Mouse (Mus musculus) right cerebral cortex, postnatal 36 days (tissue): ENCODE measurements around the gene Sh3gl3.

ENCODE experiments used
- DNase-seq, 2 experiments: peaks; one replicate each; pipeline ENCODE4 v3.0.0; 2022; ENCODE audit warnings: low spot score in 2 of 2, mixed read lengths in 1 of 2

Sh3gl3 gene

GRCm38 (mm10) chr7:82173540-82173939 lies at the start of gene Sh3gl3:
TSS of gene Sh3gl3 (plus strand) at chr7:82173840.
- no peak for DNase-seq

GRCm38 (mm10) chr7:82138196-82138595 lies 35.4 kb upstream of the Sh3gl3 start:
- no peak for DNase-seq

- no peak for DNase-seq
These were observed 26.5 kb upstream of the Sh3gl3 start for GRCm38 (mm10) chr7:82147151-82147550.

- DNase-seq: no peak
These were observed 9.0 kb upstream of the Sh3gl3 start for GRCm38 (mm10) chr7:82164681-82165080.

- peak; percentile 93 to 95 for DNase-seq
These were observed 1.1 kb downstream of the Sh3gl3 start for GRCm38 (mm10) chr7:82174571-82175326.

- no peak for DNase-seq
These were observed 1.7 kb downstream of the Sh3gl3 start for GRCm38 (mm10) chr7:82175327-82175721.

- DNase-seq: no peak
These were observed 2.6 kb downstream of the Sh3gl3 start for GRCm38 (mm10) chr7:82176192-82176591.

GRCm38 (mm10) chr7:82177336-82177735 lies 3.7 kb downstream of the Sh3gl3 start:
- DNase-seq: no peak

GRCm38 (mm10) chr7:82180919-82181318 lies 7.3 kb downstream of the Sh3gl3 start:
- no peak for DNase-seq

- no peak for DNase-seq
These were observed 9.1 kb downstream of the Sh3gl3 start for GRCm38 (mm10) chr7:82182781-82183180.

- DNase-seq: no peak
These were observed 18.0 kb downstream of the Sh3gl3 start for GRCm38 (mm10) chr7:82191604-82192003.

GRCm38 (mm10) chr7:82192512-82192911 lies 18.9 kb downstream of the Sh3gl3 start:
- DNase-seq: no peak

GRCm38 (mm10) chr7:82203111-82203510 lies 29.5 kb downstream of the Sh3gl3 start:
- no peak for DNase-seq

- peak in 1 of 2 experiments; percentile 14 for DNase-seq
These were observed 30.6 kb downstream of the Sh3gl3 start for GRCm38 (mm10) chr7:82204014-82204784.

- DNase-seq: no peak
These were observed 31.3 kb downstream of the Sh3gl3 start for GRCm38 (mm10) chr7:82204975-82205374.

- no peak for DNase-seq
These were observed 33.1 kb downstream of the Sh3gl3 start for GRCm38 (mm10) chr7:82206787-82207186.

- no peak for DNase-seq
These were observed 47.8 kb downstream of the Sh3gl3 start for GRCm38 (mm10) chr7:82221380-82221933.

- DNase-seq: no peak
These were observed 50.5 kb downstream of the Sh3gl3 start for GRCm38 (mm10) chr7:82223906-82224846.

- DNase-seq: no peak
These were observed 59.6 kb downstream of the Sh3gl3 start for GRCm38 (mm10) chr7:82233201-82233600.

- no peak for DNase-seq
These were observed 60.6 kb downstream of the Sh3gl3 start for GRCm38 (mm10) chr7:82234010-82234897.

GRCm38 (mm10) chr7:82234898-82235290 lies 61.3 kb downstream of the Sh3gl3 start:
- DNase-seq: no peak
